Mouse (Mus musculus): Measurements from ENCODE around the gene Olfr1044. TPM values are rescaled to one million over a fixed set of nuclear protein-coding genes. Genes with fewer than 3 reads are reported as not detected.
"Not testable (repeated sequence)": the region's sequence is repeated elsewhere in the genome, so short reads cannot be mapped to it uniquely, and the experiment has no call there.

Olfr1044 gene
- polyA plus RNA-seq (2015; fragmentation: Nextera tagmentation; extraction: Ambion mirVana): not detected in 2 replicates

- H3K27me3 ChIP-seq (ENCODE audit: insufficient read depth, low read length): no peaks in the 10 kb centered on the region
- no peaks in the 10 kb centered on the region for H3K9me3 ChIP-seq (ENCODE audit: low read length)
- no peak for ATAC-seq
- no peak for DNase-seq
- H3K27ac ChIP-seq (ENCODE audit: low read depth): no peak within 1 kb of the TSS
- no peaks in the 10 kb centered on the region for H3K36me3 ChIP-seq (replicated peaks; ENCODE audit: insufficient read depth, low read length)
- no peak within 1 kb of the TSS for H3K9ac ChIP-seq (replicated peaks)
- no peak within 1 kb of the TSS for H3K4me2 ChIP-seq (ENCODE audit: low read depth, low read length)
- no peaks in the 10 kb centered on the region for H3K4me1 ChIP-seq (ENCODE audit: insufficient read depth)
- no peak within 1 kb of the TSS for H3K4me3 ChIP-seq (ENCODE audit: low read depth, low read length)
- TF ChIP-seq CTCF (IDR thresholded peaks at IDR 0.05; ENCODE audit: low read depth) (no peak), EP300 (IDR thresholded peaks at IDR 0.05; ENCODE audit: low read depth) (no peak)
Observed at GRCm38 (mm10) chr2:86177720-86178119, at the start of gene Olfr1044. TSS of gene Olfr1044 (minus strand) at chr2:86177820.

GRCm38 (mm10) chr2:86219214-86219613 lies 41.6 kb upstream of the Olfr1044 start, which contains the start of gene Olfr1046:
TSS of gene Olfr1046 (minus strand) at chr2:86219314.
- no peaks in the 10 kb centered on the region for H3K9me3 ChIP-seq (ENCODE audit: low read length)
- ATAC-seq (no peak), DNase-seq (no peak)
- no peak for TF ChIP-seq EP300 (IDR thresholded peaks at IDR 0.05; ENCODE audit: low read depth)
- TF ChIP-seq CTCF (IDR thresholded peaks at IDR 0.05; ENCODE audit: low read depth): no peak
- no peaks in the 10 kb centered on the region for H3K36me3 ChIP-seq (replicated peaks; ENCODE audit: insufficient read depth, low read length)
- WGBS (ENCODE audit: insufficient replicate concordance): 78% methylated on average over 2 of the region's 2 CpGs
- H3K27ac ChIP-seq (ENCODE audit: low read depth): no peak within 1 kb of the TSS
- no peak within 1 kb of the TSS for H3K4me2 ChIP-seq (ENCODE audit: low read depth, low read length)
- H3K4me1 ChIP-seq (ENCODE audit: insufficient read depth): no peaks in the 10 kb centered on the region
- H3K27me3 ChIP-seq (ENCODE audit: insufficient read depth, low read length): no peaks in the 10 kb centered on the region
- H3K9ac ChIP-seq (replicated peaks): no peak within 1 kb of the TSS
- no peak within 1 kb of the TSS for H3K4me3 ChIP-seq (ENCODE audit: low read depth, low read length)

- no peak for TF ChIP-seq CTCF (IDR thresholded peaks at IDR 0.05; ENCODE audit: low read depth)
- no peak for TF ChIP-seq EP300 (IDR thresholded peaks at IDR 0.05; ENCODE audit: low read depth)
- H3K27me3 ChIP-seq (ENCODE audit: insufficient read depth, low read length): no peaks in the 10 kb centered on the region
Observed at GRCm38 (mm10) chr2:86202909-86203308, 25.3 kb upstream of the Olfr1044 start, which contains the start of gene Olfr1045. TSS of gene Olfr1045 (minus strand) at chr2:86203009.

GRCm38 (mm10) chr2:86195863-86196262 lies 18.2 kb upstream of the Olfr1044 start:
- DNase-seq (no peak), ATAC-seq (peak; percentile 45; the same call in 1 of the 2 replicates)
- H3K27ac ChIP-seq (ENCODE audit: low read depth): no peak overlapping the region
- no peaks in the 10 kb centered on the region for H3K27me3 ChIP-seq (ENCODE audit: insufficient read depth, low read length)
- no peak overlapping the region for H3K9ac ChIP-seq (replicated peaks)
- WGBS (ENCODE audit: insufficient replicate concordance): 29% methylated on average over 1 of the region's 1 CpGs
- no peaks in the 10 kb centered on the region for H3K36me3 ChIP-seq (replicated peaks; ENCODE audit: insufficient read depth, low read length)
- H3K4me1 ChIP-seq (ENCODE audit: insufficient read depth): no peaks in the 10 kb centered on the region
- H3K4me2 ChIP-seq (ENCODE audit: low read depth, low read length): no peak overlapping the region
- TF ChIP-seq EP300 (IDR thresholded peaks at IDR 0.05; ENCODE audit: low read depth) (no peak), CTCF (IDR thresholded peaks at IDR 0.05; ENCODE audit: low read depth) (no peak)
- no peaks in the 10 kb centered on the region for H3K9me3 ChIP-seq (ENCODE audit: low read length)
- H3K4me3 ChIP-seq (ENCODE audit: low read depth, low read length): no peak overlapping the region

More at GRCm38 (mm10) chr2:86202909-86203308, 25.3 kb upstream of the Olfr1044 start, which contains the start of gene Olfr1045:
- ATAC-seq (no peak), DNase-seq (no peak)
- Histone ChIP-seq H3K9me3 (ENCODE audit: low read length) (no peaks in the 10 kb centered on the region), H3K4me2 (ENCODE audit: low read depth, low read length) (no peak within 1 kb of the TSS), H3K27ac (ENCODE audit: low read depth) (no peak within 1 kb of the TSS), H3K9ac (replicated peaks) (no peak within 1 kb of the TSS), H3K4me1 (ENCODE audit: insufficient read depth) (no peaks in the 10 kb centered on the region), H3K4me3 (ENCODE audit: low read depth, low read length) (no peak within 1 kb of the TSS), H3K36me3 (replicated peaks; ENCODE audit: insufficient read depth, low read length) (no peaks in the 10 kb centered on the region)

GRCm38 (mm10) chr2:86185583-86185982 lies 8.0 kb upstream of the Olfr1044 start, which contains the start of gene Olfr52:
TSS of gene Olfr52 (minus strand) at chr2:86185683.
- Histone ChIP-seq H3K4me2 (ENCODE audit: low read depth, low read length) (no peak within 1 kb of the TSS), H3K27me3 (ENCODE audit: insufficient read depth, low read length) (no peaks in the 10 kb centered on the region), H3K4me3 (ENCODE audit: low read depth, low read length) (no peak within 1 kb of the TSS), H3K36me3 (replicated peaks; ENCODE audit: insufficient read depth, low read length) (no peaks in the 10 kb centered on the region), H3K4me1 (ENCODE audit: insufficient read depth) (no peaks in the 10 kb centered on the region), H3K9me3 (ENCODE audit: low read length) (no peaks in the 10 kb centered on the region), H3K9ac (replicated peaks) (no peak within 1 kb of the TSS), H3K27ac (ENCODE audit: low read depth) (no peak within 1 kb of the TSS)
- TF ChIP-seq CTCF (IDR thresholded peaks at IDR 0.05; ENCODE audit: low read depth) (no peak), EP300 (IDR thresholded peaks at IDR 0.05; ENCODE audit: low read depth) (no peak)
- ATAC-seq (no peak), DNase-seq (no peak)

GRCm38 (mm10) chr2:86179950-86180349 lies 2.3 kb upstream of the Olfr1044 start:
- Histone ChIP-seq H3K4me2 (ENCODE audit: low read depth, low read length) (no peak overlapping the region), H3K4me1 (ENCODE audit: insufficient read depth) (no peaks in the 10 kb centered on the region), H3K36me3 (replicated peaks; ENCODE audit: insufficient read depth, low read length) (no peaks in the 10 kb centered on the region), H3K9me3 (ENCODE audit: low read length) (no peaks in the 10 kb centered on the region), H3K4me3 (ENCODE audit: low read depth, low read length) (no peak overlapping the region), H3K27me3 (ENCODE audit: insufficient read depth, low read length) (no peaks in the 10 kb centered on the region), H3K9ac (replicated peaks) (no peak overlapping the region), H3K27ac (ENCODE audit: low read depth) (no peak overlapping the region)
- DNase-seq: no peak
- 80% methylated on average over 3 of the region's 3 CpGs for WGBS (ENCODE audit: insufficient replicate concordance)
- TF ChIP-seq CTCF (IDR thresholded peaks at IDR 0.05; ENCODE audit: low read depth) (no peak), EP300 (IDR thresholded peaks at IDR 0.05; ENCODE audit: low read depth) (no peak)
- ATAC-seq: no peak

- H3K27me3 ChIP-seq (ENCODE audit: insufficient read depth, low read length); H3K4me1 ChIP-seq (ENCODE audit: insufficient read depth); H3K27ac ChIP-seq (ENCODE audit: low read depth); H3K36me3 ChIP-seq (replicated peaks; ENCODE audit: insufficient read depth, low read length); H3K4me2 ChIP-seq (ENCODE audit: low read depth, low read length); H3K9me3 ChIP-seq (ENCODE audit: low read length); H3K4me3 ChIP-seq (ENCODE audit: low read depth, low read length); H3K9ac ChIP-seq (replicated peaks): not testable (repeated sequence)
- peak; percentile 73 for TF ChIP-seq EP300 (IDR thresholded peaks at IDR 0.05; ENCODE audit: low read depth)
- WGBS (ENCODE audit: insufficient replicate concordance): 30% methylated on average over 7 of the region's 7 CpGs
- peak; percentile 14 for DNase-seq
- 0 out of 2 replicates have a peak, but pooled peaks have one; percentile 29 for ATAC-seq
Observed at GRCm38 (mm10) chr2:86175422-86175821, 2.2 kb downstream of the Olfr1044 start.
